Mouse (Mus musculus) small intestine, adult 2 months (tissue): ENCODE results near the gene Gm17535. TPM values are rescaled to one million over a fixed set of nuclear protein-coding genes. Genes with fewer than 3 reads are reported as not detected.
"Not testable (repeated sequence)": the region's sequence is repeated elsewhere in the genome, so short reads cannot be mapped to it uniquely, and the experiment has no call there.

ENCODE experiments used
- H3K27ac ChIP-seq: fragments of 200-500 bp; 2 replicates; pipeline ENCODE4 v1.5.1; 2012; ENCODE audit warnings: low read depth, low read length, control low read depth, inconsistent platforms; ENCODE audit not compliant: insufficient read depth
- H3K27me3 ChIP-seq: fragments of 200-500 bp; 2 replicates; pipeline ENCODE4 v1.6.1; 2012; ENCODE audit warnings: mild to moderate bottlenecking, moderate library complexity, low read length, inconsistent platforms; ENCODE audit not compliant: control insufficient read depth, insufficient read depth
- H3K36me3 ChIP-seq: fragments of 200-500 bp; 2 replicates; pipeline ENCODE4 v1.6.1; 2012; ENCODE audit warnings: mild to moderate bottlenecking, low read length, control low read depth, inconsistent platforms; ENCODE audit not compliant: control insufficient read depth, insufficient read depth
- H3K4me1 ChIP-seq: fragments of 200-500 bp; 2 replicates; pipeline ENCODE4 v1.6.1; 2012; ENCODE audit warnings: low read length, inconsistent platforms, mixed read lengths; ENCODE audit not compliant: control insufficient read depth, insufficient read depth, insufficient read length
- H3K4me3 ChIP-seq: fragments of 200-500 bp; 2 replicates; pipeline ENCODE4 v1.5.1; 2012; ENCODE audit warnings: low read depth, mild to moderate bottlenecking, control low read depth, inconsistent platforms, low read length, moderate library complexity
- WGBS: fragments of 180-500 bp; shearing (Covaris S2); methylation state at CpG from one replicate; pipeline ENCODE4 v1.1.7; 2018; 5-methylcytosine and 5-hydroxymethylcytosine counted together
- polyA plus RNA-seq: library from polyadenylated mRNA; depleted of rRNA; stranded (reverse); fragments of >200 nt; gene quantifications from 2 replicates; pipeline ENCODE4 v1.2.3, GENCODE M21; 2012; rRNA removed

Gm17535 gene
- not detected in 2 replicates for polyA plus RNA-seq

- not testable (repeated sequence) for H3K27ac ChIP-seq, H3K4me3 ChIP-seq, H3K36me3 ChIP-seq, H3K27me3 ChIP-seq, H3K4me1 ChIP-seq
- 60% methylated on average over 1 of the region's 8 CpGs for WGBS
Observed at GRCm38 (mm10) chr9:3034299-3034698, at the start of gene Gm17535. Gene Gm17535 (plus strand): TSS chr9:3034599.

GRCm38 (mm10) chr9:3000445-3000972, 33.9 kb upstream of the Gm17535 start, which contains the start of gene Gm10722:
Gene Gm10722 (plus strand): TSS chr9:3000922.
- H3K27me3 ChIP-seq, H3K4me3 ChIP-seq, H3K36me3 ChIP-seq, H3K27ac ChIP-seq, H3K4me1 ChIP-seq: not testable (repeated sequence)
- 75% methylated on average over 12 of the region's 12 CpGs for WGBS

GRCm38 (mm10) chr9:3001006-3001405, 33.4 kb upstream of the Gm17535 start:
- not testable (repeated sequence) for H3K27me3 ChIP-seq, H3K4me1 ChIP-seq, H3K27ac ChIP-seq, H3K36me3 ChIP-seq, H3K4me3 ChIP-seq
- WGBS, result 67% methylated on average over 8 of the region's 8 CpGs

- not testable (repeated sequence) for H3K36me3 ChIP-seq, H3K4me1 ChIP-seq, H3K27ac ChIP-seq, H3K27me3 ChIP-seq, H3K4me3 ChIP-seq
- 71% methylated on average over 9 of the region's 11 CpGs for WGBS
Observed at GRCm38 (mm10) chr9:3001948-3002659, 32.3 kb upstream of the Gm17535 start.

- not testable (repeated sequence) for H3K27ac ChIP-seq, H3K4me1 ChIP-seq, H3K4me3 ChIP-seq, H3K27me3 ChIP-seq, H3K36me3 ChIP-seq
- WGBS, result 77% methylated on average over 6 of the region's 14 CpGs
Observed at GRCm38 (mm10) chr9:3002794-3003396, 31.5 kb upstream of the Gm17535 start, which contains the start of gene Gm11168. Gene Gm11168 (plus strand): TSS chr9:3003346.

- not testable (repeated sequence) for H3K4me1 ChIP-seq, H3K36me3 ChIP-seq, H3K4me3 ChIP-seq, H3K27me3 ChIP-seq, H3K27ac ChIP-seq
- 77% methylated on average over 1 of the region's 5 CpGs for WGBS
Observed at GRCm38 (mm10) chr9:3006179-3006578, 28.2 kb upstream of the Gm17535 start.

GRCm38 (mm10) chr9:3006636-3007035, 27.8 kb upstream of the Gm17535 start:
- 73% methylated on average over 8 of the region's 8 CpGs for WGBS
- H3K36me3 ChIP-seq, H3K4me1 ChIP-seq, H3K27me3 ChIP-seq, H3K27ac ChIP-seq, H3K4me3 ChIP-seq: not testable (repeated sequence)

GRCm38 (mm10) chr9:3007272-3007671, 27.1 kb upstream of the Gm17535 start:
- not testable (repeated sequence) for H3K27ac ChIP-seq, H3K4me1 ChIP-seq, H3K4me3 ChIP-seq, H3K36me3 ChIP-seq, H3K27me3 ChIP-seq
- 77% methylated on average over 8 of the region's 9 CpGs for WGBS

- H3K4me1 ChIP-seq, H3K27me3 ChIP-seq, H3K4me3 ChIP-seq, H3K27ac ChIP-seq, H3K36me3 ChIP-seq: not testable (repeated sequence)
- WGBS, result no CpG with 5 or more reads among the region's 5 CpGs
Observed at GRCm38 (mm10) chr9:3009331-3009730, 25.1 kb upstream of the Gm17535 start.

GRCm38 (mm10) chr9:3012054-3012621, 22.3 kb upstream of the Gm17535 start:
- not testable (repeated sequence) for H3K4me3 ChIP-seq, H3K27ac ChIP-seq, H3K27me3 ChIP-seq, H3K4me1 ChIP-seq, H3K36me3 ChIP-seq
- WGBS, result 81% methylated on average over 3 of the region's 7 CpGs

GRCm38 (mm10) chr9:3012733-3013279, 21.6 kb upstream of the Gm17535 start, which contains the start of gene Gm10721:
Gene Gm10721 (plus strand): TSS chr9:3013140.
- WGBS, result no CpG with 5 or more reads among the region's 11 CpGs
- H3K27me3 ChIP-seq, H3K36me3 ChIP-seq, H3K4me3 ChIP-seq, H3K27ac ChIP-seq, H3K4me1 ChIP-seq: not testable (repeated sequence)
